Mouse (Mus musculus): ENCODE measurements around the gene Gfra1. TPM values are rescaled to one million over a fixed set of nuclear protein-coding genes. Genes with fewer than 3 reads are reported as not detected.

The Gfra1 gene
- polyA plus RNA-seq, 1 experiment from 2014 or later: 5.1 TPM

GRCm38 (mm10) chr19:58199679-58200078 lies 256.0 kb downstream of the Gfra1 start:
- 38% methylated on average over 5 of the region's 5 CpGs for WGBS
- peak overlapping the region; percentile 50; the same call in 1 of the 2 replicates for H3K27ac ChIP-seq
- peaks cover 65% of the 10 kb centered on the region for H3K4me1 ChIP-seq
- H3K9me3 ChIP-seq (replicated peaks): no peaks in the 10 kb centered on the region
- no peaks in the 10 kb centered on the region for H3K36me3 ChIP-seq
- DNase-seq (ENCODE audit: low spot score): no peak
- H3K4me3 ChIP-seq: peak overlapping the region; percentile 7; the same call in 1 of the 2 replicates
- H3K27me3 ChIP-seq (ENCODE audit: low read depth, poor library complexity, severe bottlenecking): no peaks in the 10 kb centered on the region

- Histone ChIP-seq H3K36me3 (no peaks in the 10 kb centered on the region), H3K27ac (no peak overlapping the region)
- WGBS: 61% methylated on average over 7 of the region's 7 CpGs
These were observed 261.8 kb downstream of the Gfra1 start for GRCm38 (mm10) chr19:58193733-58194456.

GRCm38 (mm10) chr19:58190947-58191346 lies 264.8 kb downstream of the Gfra1 start:
- H3K9me3 ChIP-seq (replicated peaks): no peaks in the 10 kb centered on the region
- WGBS: 73% methylated on average over 2 of the region's 2 CpGs
- peaks cover 26% of the 10 kb centered on the region for H3K4me1 ChIP-seq
- H3K4me3 ChIP-seq: no peak overlapping the region
- no peaks in the 10 kb centered on the region for H3K27me3 ChIP-seq (ENCODE audit: low read depth, poor library complexity, severe bottlenecking)
- H3K36me3 ChIP-seq: no peaks in the 10 kb centered on the region
- DNase-seq (ENCODE audit: low spot score): no peak
- H3K27ac ChIP-seq: peak overlapping the region; percentile 56; the same call in 1 of the 2 replicates

More at GRCm38 (mm10) chr19:58193733-58194456, 261.8 kb downstream of the Gfra1 start:
- no peak for DNase-seq (ENCODE audit: low spot score)
- no peaks in the 10 kb centered on the region for H3K27me3 ChIP-seq (ENCODE audit: low read depth, poor library complexity, severe bottlenecking)
- H3K4me3 ChIP-seq: no peak overlapping the region
- H3K4me1 ChIP-seq: peaks cover 31% of the 10 kb centered on the region
- no peaks in the 10 kb centered on the region for H3K9me3 ChIP-seq (replicated peaks)

GRCm38 (mm10) chr19:58186558-58186957 lies 269.2 kb downstream of the Gfra1 start:
- 64% methylated on average over 4 of the region's 4 CpGs for WGBS
- no peak for DNase-seq (ENCODE audit: low spot score)
- Histone ChIP-seq H3K36me3 (no peaks in the 10 kb centered on the region), H3K4me1 (peaks cover 21% of the 10 kb centered on the region), H3K27me3 (ENCODE audit: low read depth, poor library complexity, severe bottlenecking) (no peaks in the 10 kb centered on the region), H3K9me3 (replicated peaks) (no peaks in the 10 kb centered on the region), H3K27ac (peak overlapping the region; percentile 33; the same call in 1 of the 2 replicates), H3K4me3 (no peak overlapping the region)

Other genes with a start within 250 kb of the Gfra1 start
- not detected in 2 replicates for gene Ccdc172, start 56.1 kb upstream of the Gfra1 start, polyA plus RNA-seq (2016; fragmentation: Nextera tagmentation; extraction: Ambion mirVana)
- gene Pnlip, start 196.6 kb upstream of the Gfra1 start, polyA plus RNA-seq (2016; fragmentation: Nextera tagmentation; extraction: Ambion mirVana): not detected in 2 replicates